Mouse (Mus musculus) ES-E14 (cell line): ENCODE measurements at regions not wholly inside any gene's neighbourhood (a gene's known extent, or its start where the extent isn't known, plus 50 kb on each side); places are given as distances from the start of the nearest gene placed in this dataset.

Experiments
- CHD2 ChIP-seq: IDR thresholded peaks from 2 replicates; pipeline ENCODE4 v1.6.1; 2014; ENCODE audit warnings: mild to moderate bottlenecking, low read depth, low read length, inconsistent platforms
- HCFC1 ChIP-seq: IDR thresholded peaks from 2 replicates; pipeline ENCODE4 v1.6.1; 2012; ENCODE audit warnings: low read length, inconsistent platforms, borderline replicate concordance; ENCODE audit not compliant: insufficient read depth
- ZNF384 ChIP-seq: IDR thresholded peaks from 2 replicates; pipeline ENCODE4 v1.6.1; 2012; ENCODE audit warnings: low read depth, low read length, inconsistent platforms

- TF ChIP-seq CHD2 (no peak), HCFC1 (no peak), ZNF384 (no peak)
Measured at GRCm38 (mm10) chr3:117112766-117113165, 144.0 kb upstream of the Palmd start.
